Mouse (Mus musculus): ENCODE measurements at regions not wholly inside any gene's neighbourhood (a gene's known extent, or its start where the extent isn't known, plus 50 kb on each side); places are given as distances from the start of the nearest gene placed in this dataset.

DNA sequence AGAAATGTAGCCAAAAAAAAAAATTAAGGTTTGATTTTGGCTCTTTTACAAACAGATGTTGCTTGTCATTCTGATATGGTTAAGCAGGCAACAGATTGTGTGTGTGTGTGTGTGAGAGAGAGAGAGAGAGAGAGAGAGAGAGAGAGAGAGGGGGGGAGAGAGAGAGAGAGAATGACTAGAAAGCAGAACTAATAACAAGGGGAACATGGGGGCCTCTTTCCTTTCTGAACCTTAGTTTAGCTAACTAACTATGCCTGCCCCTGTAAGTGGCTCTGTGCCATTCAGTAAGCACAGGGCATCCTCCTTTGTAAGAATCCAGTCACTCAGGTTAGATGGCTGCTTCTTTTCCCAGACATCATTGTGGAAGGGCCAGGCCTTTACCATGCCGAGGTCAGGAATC is 364.0 kb upstream of the Ubash3b start:
- H3K79me2 ChIP-seq (ENCODE audit: inconsistent target) = no peaks in the 10 kb centered on the region
- no peak overlapping the region for H3K4me3 ChIP-seq (ENCODE audit: inconsistent target)
- WGBS (ENCODE audit: missing documents) = 38% methylated on average over 1 of the region's 1 CpGs
- no peaks in the 10 kb centered on the region for H3K36me3 ChIP-seq (ENCODE audit: inconsistent target)
- H3K27ac ChIP-seq = no peak overlapping the region

DNA sequence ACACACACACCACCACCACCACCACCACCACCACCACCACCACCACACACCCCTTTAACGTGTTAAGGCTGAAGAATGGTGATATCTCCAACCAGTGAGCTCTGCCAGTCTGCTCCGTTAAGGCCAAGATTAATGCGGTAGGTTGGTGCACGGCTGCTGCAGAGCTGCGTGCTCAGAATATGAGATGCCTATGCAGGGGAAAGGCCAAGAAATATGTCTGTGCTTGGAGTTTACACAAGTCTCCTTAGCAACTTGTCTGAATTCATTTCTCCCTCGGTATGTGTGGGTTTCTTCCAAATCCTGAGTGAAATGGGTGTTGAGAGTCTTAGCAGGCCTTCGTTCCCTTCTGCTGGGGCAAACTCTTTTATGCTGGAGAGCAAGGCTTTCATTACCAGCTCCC is 363.1 kb upstream of the Ubash3b start:
- Histone ChIP-seq H3K27ac (no peak overlapping the region), H3K79me2 (ENCODE audit: inconsistent target) (no peaks in the 10 kb centered on the region), H3K4me3 (ENCODE audit: inconsistent target) (no peak overlapping the region), H3K36me3 (ENCODE audit: inconsistent target) (no peaks in the 10 kb centered on the region)
- WGBS (ENCODE audit: missing documents) = 91% methylated on average over 7 of the region's 7 CpGs

DNA sequence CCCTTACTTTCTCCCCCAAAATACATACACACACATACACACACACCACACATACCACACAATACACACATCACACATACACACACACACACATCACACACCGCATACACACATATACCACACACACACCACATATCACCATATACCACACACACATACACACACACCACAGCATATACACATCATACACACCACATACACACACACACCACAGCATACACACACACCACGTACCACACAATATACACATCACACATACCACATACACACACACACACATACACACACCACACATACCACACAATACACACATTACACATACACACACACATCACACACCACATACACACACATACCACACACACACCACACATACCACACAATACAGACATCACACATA is 362.5 kb upstream of the Ubash3b start:
- Histone ChIP-seq H3K36me3 (ENCODE audit: inconsistent target) (no peaks in the 10 kb centered on the region), H3K27ac (no peak overlapping the region), H3K79me2 (ENCODE audit: inconsistent target) (no peaks in the 10 kb centered on the region), H3K4me3 (ENCODE audit: inconsistent target) (no peak overlapping the region)
- 90% methylated on average over 2 of the region's 2 CpGs for whole genome bisulfite sequencing (ENCODE audit: missing documents)

DNA sequence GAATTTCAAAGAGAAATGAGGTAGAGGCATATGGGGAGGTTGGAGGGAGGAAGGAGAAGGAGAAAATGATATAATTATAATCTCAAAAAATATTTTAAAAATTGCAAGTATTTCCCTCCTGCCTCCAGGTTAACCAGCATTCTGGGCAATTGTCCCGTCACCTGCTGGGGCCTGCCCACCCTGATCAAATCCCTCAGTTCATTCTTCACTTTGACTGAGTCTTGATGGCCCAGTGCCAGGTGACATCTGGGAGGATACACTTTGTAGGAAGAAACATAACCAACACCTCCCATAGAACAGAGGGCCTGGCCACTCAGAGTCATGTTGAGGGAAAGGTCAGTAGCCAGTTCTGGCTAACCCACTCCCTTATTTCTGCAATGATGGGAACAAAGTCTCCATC is 360.8 kb upstream of the Ubash3b start:
- Histone ChIP-seq H3K4me3 (ENCODE audit: inconsistent target) (no peak overlapping the region), H3K27ac (no peak overlapping the region), H3K79me2 (ENCODE audit: inconsistent target) (no peaks in the 10 kb centered on the region), H3K36me3 (ENCODE audit: inconsistent target) (no peaks in the 10 kb centered on the region)
- WGBS (ENCODE audit: missing documents) = 88% methylated on average over 1 of the region's 1 CpGs

DNA sequence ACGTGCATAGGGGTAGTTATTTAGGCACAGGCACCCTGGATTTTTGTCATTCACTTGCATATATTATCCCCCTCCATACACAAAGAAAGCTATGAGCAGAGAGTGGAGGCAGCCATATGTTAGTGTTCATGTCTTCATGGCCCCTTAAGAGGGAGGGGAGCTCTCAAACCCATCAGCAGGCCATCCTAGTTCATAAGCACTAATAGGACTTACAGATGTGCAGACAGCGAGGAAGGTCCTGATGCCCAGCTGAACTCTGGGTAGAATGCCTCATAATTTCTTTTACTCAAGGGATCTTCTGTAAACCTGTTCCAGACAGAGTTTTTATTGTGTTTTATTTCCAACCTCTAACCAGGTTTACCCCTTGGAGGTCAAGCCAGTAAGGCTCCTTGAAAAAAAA is 356.3 kb upstream of the Ubash3b start:
- 94% methylated on average over 2 of the region's 2 CpGs for WGBS (ENCODE audit: missing documents)
- no peaks in the 10 kb centered on the region for H3K79me2 ChIP-seq (ENCODE audit: inconsistent target)
- H3K4me3 ChIP-seq (ENCODE audit: inconsistent target) = no peak overlapping the region
- H3K27ac ChIP-seq = no peak overlapping the region
- no peaks in the 10 kb centered on the region for H3K36me3 ChIP-seq (ENCODE audit: inconsistent target)

DNA sequence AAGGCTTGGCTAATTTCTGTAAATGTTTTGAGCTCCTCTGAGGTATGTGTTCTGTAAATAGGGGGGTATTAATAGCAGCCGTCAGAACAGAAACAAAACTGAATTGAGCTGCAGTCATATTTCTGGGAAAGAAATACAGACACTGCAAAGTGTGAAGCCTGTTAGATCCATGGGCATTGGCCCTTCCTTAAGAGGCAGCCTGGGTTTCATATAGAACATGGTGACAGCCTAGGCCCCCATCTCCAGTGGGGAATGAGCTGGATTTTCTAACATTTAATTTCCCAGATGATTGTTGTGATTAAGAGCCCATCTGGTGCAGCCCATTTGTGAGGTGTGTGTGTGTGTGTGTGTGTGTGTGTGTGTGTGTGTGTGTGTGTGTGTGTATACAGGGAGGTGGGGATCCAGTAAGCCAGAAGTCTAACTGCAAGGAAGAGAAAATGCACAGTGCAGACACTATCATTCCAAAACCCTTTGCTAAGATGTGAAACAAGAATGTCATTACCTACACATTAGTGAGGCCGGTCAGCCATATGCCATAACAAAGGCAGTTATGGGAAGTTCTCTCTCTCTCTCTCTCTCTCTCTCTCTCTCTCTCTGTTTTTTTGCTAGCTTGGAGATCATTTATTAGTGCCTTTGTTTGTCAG is 355.7 kb upstream of the Ubash3b start:
- no peak overlapping the region for H3K4me3 ChIP-seq (ENCODE audit: inconsistent target)
- H3K36me3 ChIP-seq (ENCODE audit: inconsistent target) = no peaks in the 10 kb centered on the region
- WGBS (ENCODE audit: missing documents) = 70% methylated on average over 2 of the region's 2 CpGs
- H3K79me2 ChIP-seq (ENCODE audit: inconsistent target) = no peaks in the 10 kb centered on the region
- H3K27ac ChIP-seq = no peak overlapping the region

DNA sequence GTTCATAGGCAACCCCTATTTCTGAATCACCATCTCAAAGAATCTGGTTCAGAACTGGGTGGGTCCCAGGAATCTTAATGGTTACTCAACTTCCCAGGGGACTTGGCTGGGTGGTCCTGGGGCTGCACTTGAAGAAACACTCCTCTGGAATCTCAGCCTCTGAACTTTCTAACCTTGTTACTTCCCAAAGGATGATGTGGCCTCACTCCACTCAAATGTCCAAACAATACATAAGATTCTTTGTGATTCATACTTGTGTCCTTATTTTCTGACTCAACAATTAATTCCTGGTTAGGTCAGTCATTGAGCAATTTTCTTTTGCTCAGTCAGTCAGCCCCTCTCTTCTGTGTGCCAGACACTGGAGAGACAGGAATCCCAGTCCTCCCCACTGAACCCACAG is 353.7 kb upstream of the Ubash3b start:
- Histone ChIP-seq H3K4me3 (ENCODE audit: inconsistent target) (no peak overlapping the region), H3K79me2 (ENCODE audit: inconsistent target) (no peaks in the 10 kb centered on the region), H3K27ac (no peak overlapping the region)

DNA sequence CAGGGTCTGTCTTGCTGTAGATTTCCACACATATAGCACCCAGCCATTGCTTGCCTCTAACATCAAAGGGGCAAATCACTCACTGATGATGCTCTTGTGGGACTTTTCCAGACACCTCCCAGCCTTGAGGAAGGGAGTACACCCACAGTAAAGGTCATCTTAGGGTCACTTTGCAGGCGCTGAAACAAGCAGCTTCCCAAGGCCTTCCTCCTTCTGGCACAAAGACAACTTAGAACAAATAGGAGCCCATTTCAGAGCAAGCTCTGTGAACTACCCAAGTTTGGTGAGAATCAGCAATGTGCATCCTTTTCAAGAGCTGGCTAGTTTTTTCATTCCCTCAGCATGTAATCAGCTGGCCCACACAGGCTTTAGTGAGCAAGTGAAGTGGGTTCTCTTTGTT is 352.2 kb upstream of the Ubash3b start:
- no peak overlapping the region for H3K27ac ChIP-seq
- no peaks in the 10 kb centered on the region for H3K36me3 ChIP-seq (ENCODE audit: inconsistent target)
- no peaks in the 10 kb centered on the region for H3K79me2 ChIP-seq (ENCODE audit: inconsistent target)
- no peak overlapping the region for H3K4me3 ChIP-seq (ENCODE audit: inconsistent target)
- 87% methylated on average over 1 of the region's 1 CpGs for WGBS (ENCODE audit: missing documents)

More for the DNA sequence above, 353.7 kb upstream of the Ubash3b start:
- no peaks in the 10 kb centered on the region for H3K36me3 ChIP-seq (ENCODE audit: inconsistent target)

DNA sequence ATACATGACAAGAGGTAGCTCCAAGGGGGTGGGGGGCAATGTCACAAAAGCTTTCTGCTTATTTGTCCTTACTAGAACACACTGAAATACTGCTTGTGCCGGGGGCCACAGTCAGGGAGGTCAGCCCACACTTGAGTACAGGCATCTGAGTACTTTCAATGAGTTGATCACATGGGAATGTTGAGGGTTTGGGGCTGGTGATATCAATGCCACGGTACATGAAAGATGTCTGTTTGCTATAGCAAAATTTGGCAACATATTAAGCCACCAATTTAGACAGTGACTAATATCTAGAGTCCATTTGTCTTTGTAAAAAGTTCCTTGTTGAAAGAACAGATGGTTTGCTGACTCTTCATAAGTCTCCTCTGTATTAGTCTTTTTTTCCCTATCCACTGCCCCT is 348.1 kb upstream of the Ubash3b start:
- H3K79me2 ChIP-seq (ENCODE audit: inconsistent target) = no peaks in the 10 kb centered on the region
- 93% methylated on average over 2 of the region's 2 CpGs for WGBS (ENCODE audit: missing documents)

DNA sequence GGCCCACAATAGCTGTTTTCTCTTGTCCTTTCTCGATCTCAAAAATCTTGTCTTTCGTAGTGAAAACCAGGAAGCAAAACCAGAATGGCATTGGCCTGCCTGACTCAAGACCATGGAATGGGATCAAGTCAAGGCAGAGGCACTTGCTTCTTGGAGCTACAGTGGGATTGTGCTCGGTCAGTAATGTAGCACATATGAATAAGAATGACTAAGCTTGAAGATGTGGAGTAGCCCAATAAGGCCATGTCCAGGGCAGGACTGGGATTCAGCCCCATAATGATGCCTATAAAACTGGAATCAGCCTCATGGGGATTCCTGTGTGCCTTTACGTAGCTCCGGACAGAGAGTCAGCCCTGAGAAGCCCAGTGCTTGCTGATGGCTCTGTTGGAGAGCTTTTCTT is 347.2 kb upstream of the Ubash3b start:
- no peak overlapping the region for H3K4me3 ChIP-seq (ENCODE audit: inconsistent target)
- 94% methylated on average over 5 of the region's 5 CpGs for WGBS (ENCODE audit: missing documents)
- H3K27ac ChIP-seq = no peak overlapping the region
- no peaks in the 10 kb centered on the region for H3K36me3 ChIP-seq (ENCODE audit: inconsistent target)
- H3K79me2 ChIP-seq (ENCODE audit: inconsistent target) = no peaks in the 10 kb centered on the region

More for the DNA sequence above, 348.1 kb upstream of the Ubash3b start:
- Histone ChIP-seq H3K27ac (no peak overlapping the region), H3K36me3 (ENCODE audit: inconsistent target) (no peaks in the 10 kb centered on the region), H3K4me3 (ENCODE audit: inconsistent target) (no peak overlapping the region)

DNA sequence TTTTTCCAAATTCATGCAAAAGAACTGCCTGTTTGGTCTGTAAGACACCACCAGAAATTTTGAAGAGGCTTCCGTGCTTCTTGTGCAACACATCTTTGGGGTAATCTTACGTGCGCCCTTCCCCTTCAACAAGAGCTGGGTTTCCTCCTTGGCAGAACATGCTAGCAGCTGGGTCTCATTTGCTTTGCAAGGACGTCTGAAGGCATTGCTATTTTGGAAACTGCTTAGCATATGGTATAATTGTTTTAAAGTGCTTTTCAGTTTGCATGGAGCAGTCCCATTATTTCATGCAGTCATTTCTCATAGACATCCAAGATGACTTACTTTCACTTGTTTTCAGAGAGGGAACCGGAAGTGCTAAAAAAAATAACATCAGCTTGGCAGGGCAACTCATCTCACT is 336.8 kb upstream of the Ubash3b start:
- Histone ChIP-seq H3K27ac (no peak overlapping the region), H3K36me3 (ENCODE audit: inconsistent target) (no peaks in the 10 kb centered on the region), H3K4me3 (ENCODE audit: inconsistent target) (no peak overlapping the region), H3K79me2 (ENCODE audit: inconsistent target) (no peaks in the 10 kb centered on the region)
- WGBS (ENCODE audit: missing documents) = 66% methylated on average over 5 of the region's 5 CpGs

DNA sequence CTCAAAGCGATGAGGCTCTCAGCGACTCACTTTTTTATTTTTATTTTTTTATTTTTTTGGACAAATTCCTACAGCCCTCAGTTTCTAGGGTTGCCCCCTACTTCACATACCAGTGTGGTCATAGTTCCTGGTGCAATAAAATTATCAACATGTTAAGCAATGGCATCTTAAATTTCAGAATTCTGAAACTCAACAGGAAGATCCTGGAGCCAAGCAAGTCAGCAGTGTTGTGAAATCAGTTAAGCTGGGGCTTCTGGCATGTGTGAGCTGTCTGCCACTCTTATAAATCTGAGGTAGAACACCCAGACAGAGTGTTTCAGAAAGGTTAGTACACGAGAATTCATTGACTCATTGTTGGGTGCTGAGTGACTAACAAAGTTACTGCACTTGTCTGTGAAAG is 328.6 kb upstream of the Ubash3b start:
- H3K4me3 ChIP-seq (ENCODE audit: inconsistent target) = no peak overlapping the region
- WGBS (ENCODE audit: missing documents) = 94% methylated on average over 3 of the region's 3 CpGs
- no peak overlapping the region for H3K27ac ChIP-seq
- no peaks in the 10 kb centered on the region for H3K79me2 ChIP-seq (ENCODE audit: inconsistent target)
- no peaks in the 10 kb centered on the region for H3K36me3 ChIP-seq (ENCODE audit: inconsistent target)

DNA sequence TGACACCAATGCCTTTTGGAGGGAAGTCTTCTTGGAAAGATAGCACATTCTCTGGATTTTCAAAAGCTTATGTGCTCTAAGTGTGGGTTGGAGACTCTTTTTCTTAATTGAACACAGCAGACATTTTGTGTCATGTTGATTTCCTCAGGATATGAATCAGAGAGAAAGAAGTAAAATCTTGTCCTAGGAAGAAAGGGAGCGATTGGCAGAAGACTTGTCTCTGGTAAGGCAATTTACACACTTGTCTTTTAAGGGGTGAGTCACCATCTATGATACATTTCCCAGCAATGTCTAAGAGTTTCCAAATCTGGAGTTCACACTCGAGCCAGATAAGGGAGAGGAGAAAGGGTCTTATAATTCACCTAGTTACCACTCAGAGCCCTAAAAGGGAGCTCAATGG is 326.5 kb upstream of the Ubash3b start:
- Histone ChIP-seq H3K79me2 (ENCODE audit: inconsistent target) (no peaks in the 10 kb centered on the region), H3K4me3 (ENCODE audit: inconsistent target) (no peak overlapping the region), H3K27ac (no peak overlapping the region), H3K36me3 (ENCODE audit: inconsistent target) (no peaks in the 10 kb centered on the region)
- 52% methylated on average over 2 of the region's 2 CpGs for WGBS (ENCODE audit: missing documents)

DNA sequence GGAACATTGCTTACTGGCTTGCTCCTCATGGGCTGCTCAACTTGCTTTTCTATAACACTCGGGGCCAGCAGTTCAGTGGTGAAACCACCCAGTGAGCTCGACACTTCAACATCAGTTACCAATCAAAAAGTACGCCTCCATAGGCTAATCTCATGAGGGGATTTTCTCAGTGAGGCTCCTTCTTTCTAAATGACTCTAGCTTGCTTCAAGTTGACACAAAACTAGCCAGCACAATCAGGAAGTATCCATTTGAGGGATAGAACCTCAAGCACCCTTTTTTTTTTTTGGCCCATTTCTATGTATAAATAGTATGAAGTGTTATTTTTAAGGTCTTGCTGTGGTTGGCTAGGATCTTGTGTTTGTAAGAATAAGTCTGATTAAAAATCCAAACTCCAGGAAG is 321.7 kb upstream of the Ubash3b start:
- Histone ChIP-seq H3K79me2 (ENCODE audit: inconsistent target) (no peaks in the 10 kb centered on the region), H3K36me3 (ENCODE audit: inconsistent target) (no peaks in the 10 kb centered on the region), H3K4me3 (ENCODE audit: inconsistent target) (no peak overlapping the region), H3K27ac (no peak overlapping the region)
- 97% methylated on average over 3 of the region's 3 CpGs for WGBS (ENCODE audit: missing documents)

DNA sequence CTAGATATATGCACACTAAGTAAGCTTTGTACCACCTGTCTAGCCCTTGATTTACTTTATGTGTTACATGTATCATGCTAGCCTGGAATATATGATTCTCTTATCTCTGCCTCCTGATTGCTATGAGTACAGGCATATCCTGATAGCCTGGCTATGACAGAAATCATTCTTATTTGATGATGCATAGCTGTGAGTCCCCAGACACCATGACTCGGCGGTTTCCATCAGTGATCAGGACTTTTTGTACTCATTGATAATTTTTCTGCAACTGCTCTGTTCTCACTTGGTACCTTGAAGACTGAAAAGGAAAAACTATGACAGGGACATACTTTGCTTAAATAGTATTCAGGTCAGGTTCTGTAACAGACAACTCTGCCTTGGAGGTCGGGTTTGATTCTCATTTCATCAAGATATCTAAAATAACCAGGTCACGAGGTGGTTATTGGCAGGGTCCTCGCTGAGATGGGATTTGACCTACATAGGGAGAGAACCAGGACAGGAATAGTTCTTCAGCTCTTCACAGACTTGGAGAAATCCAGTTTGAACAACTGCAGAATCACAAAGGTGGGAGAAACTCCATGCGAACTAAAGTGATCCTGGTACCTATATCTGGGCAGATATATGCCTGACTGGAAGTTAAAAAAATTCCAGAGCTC is 320.2 kb upstream of the Ubash3b start:
- Histone ChIP-seq H3K27ac (no peak overlapping the region), H3K79me2 (ENCODE audit: inconsistent target) (no peaks in the 10 kb centered on the region), H3K36me3 (ENCODE audit: inconsistent target) (no peaks in the 10 kb centered on the region), H3K4me3 (ENCODE audit: inconsistent target) (no peak overlapping the region)
- WGBS (ENCODE audit: missing documents) = 90% methylated on average over 6 of the region's 6 CpGs

All from macrophage (primary cell).